Mouse (Mus musculus): ENCODE data around the gene Cdk15.

Cdk15 gene

DNA sequence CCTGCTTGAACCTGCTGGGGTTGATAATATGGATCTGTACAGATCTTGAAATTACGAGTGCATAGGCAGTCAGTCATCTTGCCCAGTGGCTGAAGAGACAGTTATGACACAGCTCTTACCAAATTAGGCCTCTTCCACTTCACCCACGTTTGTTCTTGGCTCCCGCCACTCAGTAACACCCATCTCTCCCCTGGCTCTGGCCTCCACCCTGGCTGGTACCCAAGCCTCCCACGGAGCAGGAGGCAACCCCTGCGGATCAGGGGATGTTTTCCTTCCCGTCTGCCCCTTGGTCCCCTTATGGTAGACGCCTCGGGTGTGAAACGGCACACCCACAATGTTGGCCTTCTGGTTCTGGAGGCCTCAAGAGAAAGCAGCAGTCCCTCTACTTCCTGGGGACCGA lies 124.2 kb downstream of the Cdk15 start:
- DNase-seq, result no peak

DNA sequence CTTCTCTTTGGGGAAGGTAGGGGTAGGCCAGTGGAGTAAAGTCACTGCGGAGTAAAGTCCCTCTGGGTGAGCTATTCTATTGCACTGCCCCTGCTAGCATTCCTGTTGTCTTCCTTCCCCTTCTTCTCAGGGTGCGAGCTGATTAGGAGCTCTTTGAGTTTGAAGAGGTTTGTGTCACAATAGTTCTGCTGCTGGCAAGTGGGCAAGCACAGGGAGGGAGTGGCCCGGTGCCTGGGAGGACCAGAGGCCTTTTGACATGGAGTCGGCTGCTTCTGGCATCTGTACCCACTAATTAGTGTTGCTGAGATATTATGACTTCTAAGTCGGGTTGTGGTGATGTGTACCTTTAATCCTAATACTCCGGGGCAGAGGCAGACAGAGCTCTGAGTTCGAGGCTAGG lies 124.8 kb downstream of the Cdk15 start:
- DNase-seq, result no peak

DNA sequence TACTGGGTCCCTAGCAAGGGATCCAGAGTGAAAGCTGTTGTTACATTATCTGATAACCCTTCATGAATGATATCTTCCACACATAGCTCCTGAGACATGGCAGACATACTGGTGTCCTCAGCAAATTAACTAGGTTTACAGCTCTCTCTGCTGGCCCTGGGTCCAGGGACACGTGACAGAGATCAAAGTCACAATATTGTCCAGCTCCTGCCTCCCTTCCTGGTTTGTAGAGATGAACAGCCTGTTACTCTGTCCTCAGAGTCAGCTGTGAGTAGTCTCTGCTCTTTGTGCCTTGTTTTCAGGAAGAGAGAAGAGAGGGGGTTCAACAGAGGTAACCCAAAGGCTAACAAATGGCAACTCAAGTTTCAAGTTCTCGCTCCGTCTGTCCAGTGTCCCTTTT lies 125.8 kb downstream of the Cdk15 start:
- no peak for DNase-seq

DNA sequence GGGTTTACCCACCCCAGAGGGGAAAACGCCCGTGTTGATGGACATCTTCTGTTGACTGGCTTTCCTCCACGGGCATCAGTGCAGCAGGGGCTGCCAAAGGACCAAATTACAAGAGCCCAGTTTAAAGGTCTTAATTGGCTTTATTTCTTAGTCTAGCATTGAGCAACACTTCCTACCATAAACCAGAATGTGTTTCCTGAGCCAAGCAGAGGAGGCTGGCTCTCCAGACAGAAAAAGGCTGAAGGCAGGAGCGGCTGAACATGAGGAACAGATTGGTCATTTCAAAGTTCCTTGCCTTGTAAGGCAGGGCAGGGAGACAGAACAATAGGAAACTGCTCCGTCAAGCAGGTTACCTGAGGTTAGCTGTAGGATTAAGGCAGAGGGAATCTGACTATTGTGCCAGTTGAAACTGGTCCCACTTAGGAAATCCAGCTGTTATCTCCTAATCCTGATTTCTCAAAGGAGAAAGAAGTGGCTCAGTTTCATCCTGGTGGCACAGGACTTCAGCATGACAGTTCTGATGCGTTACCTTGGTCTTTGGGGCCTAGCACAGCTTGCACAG lies 126.4 kb downstream of the Cdk15 start:
- no peak for DNase-seq

DNA sequence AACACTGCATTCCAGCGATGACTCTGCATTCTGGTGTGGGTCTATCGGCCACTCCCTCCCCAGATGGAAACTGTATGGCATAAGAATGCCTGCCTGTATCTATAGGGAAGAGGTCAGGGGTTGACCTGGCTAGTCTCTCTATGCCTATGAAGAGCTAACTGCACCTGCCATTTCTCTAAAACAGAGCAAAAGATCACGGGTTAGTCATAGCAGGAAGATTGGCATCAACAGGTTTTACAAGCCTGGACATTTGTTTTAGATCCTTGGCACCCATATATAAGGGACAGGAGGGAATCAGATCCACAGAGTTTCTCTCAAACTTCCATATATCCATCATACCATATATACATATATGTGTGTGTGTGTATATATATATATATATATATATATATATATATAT lies 127.7 kb downstream of the Cdk15 start:
- DNase-seq, result no peak

DNA sequence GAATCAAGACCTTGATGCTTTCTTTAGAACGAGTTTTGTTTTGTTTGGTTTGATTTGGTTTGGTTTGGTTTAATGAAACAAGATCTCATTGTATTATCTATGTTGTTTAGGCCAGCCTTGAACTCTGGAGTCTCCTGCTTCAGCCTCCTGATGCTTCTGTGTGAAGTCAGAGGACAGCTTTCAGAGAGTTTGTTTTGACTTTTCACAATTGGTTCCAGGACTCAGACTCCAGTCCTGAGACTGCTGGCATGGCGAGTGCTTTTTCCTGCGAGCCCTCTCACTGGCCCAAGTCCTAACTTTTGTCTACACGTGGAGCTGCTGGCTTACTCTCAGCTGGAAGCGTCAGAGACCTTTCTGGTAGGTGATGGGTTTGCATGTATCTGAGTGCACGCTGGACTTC lies 128.9 kb downstream of the Cdk15 start:
- DNase-seq, result no peak

DNA sequence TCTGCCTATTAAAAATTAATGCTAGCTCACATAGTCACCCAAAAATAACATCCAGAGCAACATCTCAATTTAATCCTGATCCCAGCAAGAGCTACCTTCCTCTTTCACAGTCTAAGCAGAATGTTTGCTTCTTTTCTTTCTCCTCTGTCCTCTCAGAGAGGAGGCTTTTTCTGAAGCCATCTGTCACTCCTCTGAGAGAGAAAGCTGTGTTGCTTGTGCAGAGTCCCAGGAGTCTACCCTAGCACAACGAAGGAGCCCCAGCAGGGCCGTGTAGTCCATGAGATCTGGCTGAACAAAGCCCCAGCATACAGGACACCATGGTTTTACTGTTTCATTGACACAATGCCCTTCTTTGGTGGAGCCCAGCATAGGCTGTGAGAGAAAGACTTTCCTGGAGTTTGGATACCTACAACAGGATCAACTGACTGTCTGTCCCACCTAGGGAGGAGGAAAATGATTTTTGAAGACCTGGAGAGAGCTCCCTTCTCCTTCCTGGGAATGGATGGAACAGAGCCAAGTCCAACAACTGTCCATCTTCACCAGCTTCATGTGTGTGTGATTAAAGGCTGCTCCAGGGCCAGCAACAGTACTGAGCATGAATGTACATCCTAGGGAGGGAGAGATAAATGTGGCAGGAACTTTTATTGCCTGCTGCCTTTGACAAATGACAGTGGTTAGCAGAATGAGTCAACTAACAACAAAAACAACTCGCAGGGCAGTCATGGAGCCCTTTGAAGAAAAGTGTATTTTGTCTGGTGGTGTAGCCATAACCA lies 131.0 kb downstream of the Cdk15 start:
- no peak for DNase-seq

DNA sequence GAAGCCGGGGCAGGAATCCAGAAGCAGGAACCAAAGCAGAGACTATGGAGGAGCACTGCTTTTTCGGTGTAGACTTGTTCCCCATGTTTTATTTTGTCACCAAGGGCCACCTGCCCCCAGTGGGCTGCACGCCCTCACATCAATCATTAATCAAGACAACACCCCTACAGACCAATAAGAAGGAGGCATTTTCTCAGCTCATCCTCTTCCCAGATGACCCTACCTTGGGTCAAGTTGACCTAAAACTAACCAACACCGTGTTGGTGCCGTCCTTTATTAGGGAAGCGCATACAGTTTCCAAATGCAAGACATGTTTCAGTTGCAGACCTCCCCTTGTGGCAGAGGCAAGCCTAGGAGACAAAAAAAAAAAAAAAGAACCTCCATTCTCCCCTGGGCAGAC lies 132.5 kb downstream of the Cdk15 start:
- DNase-seq, result no peak

DNA sequence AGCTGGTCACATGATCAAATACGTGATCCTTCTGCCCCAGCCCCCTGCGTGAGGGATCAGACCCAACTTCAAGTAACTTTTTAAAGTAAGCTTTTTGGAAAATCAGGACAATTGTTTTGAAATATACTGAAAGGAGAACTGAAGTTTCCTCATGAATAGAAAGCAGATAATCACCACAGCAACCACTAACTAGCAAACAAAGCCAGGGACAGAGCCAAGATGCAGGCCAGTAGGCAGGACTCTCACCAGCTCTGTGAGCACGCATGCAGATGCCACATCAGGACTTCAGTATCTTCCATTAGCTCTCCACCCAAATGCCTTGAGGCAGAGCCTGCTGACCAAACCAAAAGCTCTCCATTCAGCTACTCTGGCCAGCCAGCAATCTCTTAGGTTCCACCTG lies 135.0 kb downstream of the Cdk15 start:
- no peak for DNase-seq

DNA sequence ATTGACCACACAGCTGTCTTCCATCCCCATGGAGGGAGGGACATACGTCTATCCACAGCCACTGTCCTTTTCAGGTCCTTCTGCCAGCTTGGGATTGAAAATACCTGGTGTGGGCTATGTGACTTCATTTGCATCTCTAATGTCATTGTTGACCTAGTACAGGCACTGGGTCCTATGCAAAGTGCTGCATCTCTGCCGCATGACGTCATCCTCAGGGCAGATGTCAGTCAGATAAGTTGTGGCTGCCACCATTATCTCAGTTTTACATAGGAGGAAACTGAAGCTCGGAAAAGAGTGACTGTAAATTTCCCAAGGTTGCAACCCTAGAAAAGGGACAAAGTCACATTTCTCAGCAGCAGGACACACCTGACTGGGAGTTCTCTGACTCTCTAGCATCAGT lies 137.4 kb downstream of the Cdk15 start:
- no peak for DNase-seq

DNA sequence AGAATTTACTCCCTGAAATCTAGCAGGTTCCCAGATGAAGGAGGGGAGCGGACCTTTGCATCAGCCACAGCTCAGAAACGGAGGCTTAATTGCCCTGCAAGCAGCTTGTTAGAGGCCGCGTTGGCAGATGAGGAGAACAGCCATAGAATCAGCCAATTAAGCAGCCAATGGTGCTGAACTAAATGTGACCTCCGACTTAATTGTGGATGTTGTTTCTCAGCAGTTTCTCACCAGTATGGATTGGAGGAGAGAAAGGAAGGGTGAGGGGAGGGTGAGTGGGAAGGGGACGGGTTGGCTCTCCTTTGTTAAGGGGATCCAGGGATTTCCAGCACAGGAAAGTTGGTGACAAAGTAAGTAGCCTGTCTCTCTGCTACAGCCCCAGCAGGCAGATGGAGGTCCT lies 137.9 kb downstream of the Cdk15 start:
- DNase-seq, result no peak

DNA sequence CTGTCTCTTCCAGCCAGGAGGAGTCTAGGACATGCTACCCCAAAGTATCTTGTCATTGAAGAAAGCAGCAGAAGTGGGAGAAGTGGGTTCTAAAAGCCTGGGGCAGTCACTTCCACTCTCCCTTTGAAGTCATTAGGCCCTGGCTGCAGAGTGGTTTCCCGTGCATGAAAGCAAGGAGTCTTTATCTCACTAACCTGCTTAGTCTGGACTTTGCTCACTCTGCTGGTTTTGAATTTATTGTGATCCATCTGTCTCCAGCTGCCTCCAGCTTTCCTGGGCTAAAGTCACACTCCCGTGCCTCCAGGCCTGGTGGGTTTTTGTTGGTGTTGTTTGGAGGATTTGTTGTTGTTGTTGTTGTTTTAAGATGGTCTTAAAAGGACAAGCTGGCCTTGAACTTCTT lies 139.3 kb downstream of the Cdk15 start:
- no peak for DNase-seq

DNA sequence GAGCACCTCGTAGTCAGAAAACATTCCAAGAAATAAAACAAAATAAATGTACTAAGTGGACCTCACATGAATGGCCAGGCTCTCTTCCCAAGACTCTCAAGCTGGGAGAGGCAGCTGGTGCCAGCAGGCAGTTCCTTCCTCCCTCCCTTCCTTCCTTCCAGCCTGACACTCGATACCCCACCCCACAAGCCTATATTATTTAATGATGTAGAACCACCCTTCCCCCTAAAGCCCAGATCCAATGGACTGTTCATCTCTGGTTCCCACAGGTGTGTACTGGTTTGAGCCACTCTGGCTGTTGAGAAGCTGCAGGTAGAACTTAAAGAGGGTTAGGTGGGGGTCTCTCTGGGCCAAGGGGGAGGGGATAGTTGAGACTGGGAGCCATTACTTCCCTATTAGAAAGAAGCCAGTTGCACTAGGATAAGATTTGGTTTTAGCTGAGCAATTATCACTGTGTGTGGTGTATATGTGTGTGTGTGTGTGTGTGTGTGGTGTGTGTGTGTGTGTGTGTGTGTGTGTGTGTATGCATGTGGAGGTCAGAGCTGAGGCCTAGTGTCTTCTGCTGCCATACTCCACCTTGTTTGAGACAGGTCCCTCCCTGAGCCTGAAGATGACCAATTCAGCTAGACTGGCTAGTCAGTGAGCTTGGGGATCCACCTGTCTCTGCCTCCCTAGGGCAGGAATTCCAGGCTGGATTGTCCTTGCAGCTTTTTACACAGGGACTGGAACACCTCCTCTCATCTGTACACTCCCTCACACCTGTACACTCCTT lies 143.0 kb downstream of the Cdk15 start:
- DNase-seq, result no peak

DNA sequence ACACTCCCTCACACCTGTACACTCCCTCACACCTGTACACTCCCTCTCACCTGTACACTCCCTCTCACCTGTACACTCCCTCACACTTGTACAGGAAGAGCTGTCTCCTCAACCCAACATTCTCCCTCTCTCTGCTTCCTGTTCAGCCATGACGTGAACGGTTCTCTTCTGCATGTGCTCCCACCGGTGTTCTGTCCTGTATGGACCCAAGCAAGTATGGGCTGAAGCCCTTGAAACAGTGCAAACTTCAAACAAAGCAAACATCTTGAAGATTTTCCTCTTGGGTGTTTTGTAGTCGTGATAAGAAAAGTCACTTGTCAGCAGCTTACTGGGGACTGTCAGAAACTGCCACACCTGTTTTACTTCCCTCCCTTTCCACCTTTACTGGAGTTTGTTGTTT lies 144.5 kb downstream of the Cdk15 start:
- DNase-seq, result no peak
